In genomic region chr6:67146708-67147107, GRCm38 (mm10) we compare ENCODE assay signal across 11 mouse cellular contexts.
DNase-seq lines count a peak whose midpoint lies in the region; ATAC-seq and TF ChIP-seq lines count a peak whose summit lies in the region.
"Had no signal": no experiment of that assay in that cellular context is flagged by ENCODE, and none has a peak within 500 bp of the region (broad histone marks: within the 10 kb centered on the region; RNA-seq: fewer than 3 reads in every experiment).

No protein-coding gene starts in this region.

- H3K4me1 ChIP-seq in lung, embryonic 14.5 days (ENCODE audit: insufficient read depth): no peaks in the 10 kb centered on the region

- WGBS in lung, embryonic 14.5 days: 26% methylated on average over 4 of the region's 4 CpGs

- no peaks in the 10 kb centered on the region for H3K9me3 ChIP-seq in lung, embryonic 14.5 days (ENCODE audit: low read depth, low read length)
- H3K9me3 ChIP-seq: hindbrain, embryonic 12.5 days had no signal

- H3K27ac ChIP-seq in lung, embryonic 14.5 days (ENCODE audit: low read depth): no peak overlapping the region
- H3K27ac ChIP-seq: hindbrain, embryonic 12.5 days had no signal

- H3K27me3 ChIP-seq in lung, embryonic 14.5 days (ENCODE audit: insufficient read depth, low read length): no peaks in the 10 kb centered on the region
- no peaks in the 10 kb centered on the region for H3K27me3 ChIP-seq in splenic B cell, adult 2 months (ENCODE audit: control insufficient read depth, insufficient read depth, low read length, poor library complexity, severe bottlenecking)
- H3K27me3 ChIP-seq: hindbrain, embryonic 12.5 days had no signal

- H3K4me2 ChIP-seq in lung, embryonic 14.5 days: no peak overlapping the region
- H3K4me2 ChIP-seq: hindbrain, embryonic 12.5 days had no signal

- H3K4me3 ChIP-seq in lung, embryonic 14.5 days (ENCODE audit: low read depth, low read length): no peak overlapping the region
- H3K4me3 ChIP-seq: hindbrain, embryonic 12.5 days had no signal

- peak; percentile 53; the same call in 1 of the 2 replicates for ATAC-seq in lung, embryonic 14.5 days (ENCODE audit: insufficient read depth)
- 0 out of 2 replicates have a peak, but pooled peaks have one; percentile 4 for ATAC-seq in common myeloid progenitor, adult 5-6 weeks (replicated peaks; ENCODE audit: low read depth, poor library complexity, severe bottlenecking)

- TF ChIP-seq CTCF in lung, embryonic 14.5 days (IDR thresholded peaks at IDR 0.05; ENCODE audit: low read depth): no peak

- H3K36me3 ChIP-seq in lung, embryonic 14.5 days (ENCODE audit: insufficient read depth): no peaks in the 10 kb centered on the region
- no peaks in the 10 kb centered on the region for H3K36me3 ChIP-seq in splenic B cell, adult 2 months (ENCODE audit: control insufficient read depth, insufficient read depth, low read length, poor library complexity, severe bottlenecking)
- H3K36me3 ChIP-seq: hindbrain, embryonic 12.5 days had no signal

- intact Hi-C loops in left cerebral cortex, postnatal 36 days (cut with DNase I): no loop called here

- DNase-seq in lung, embryonic 14.5 days: no peak
- DNase-seq in lung, postnatal 14 days: no peak
- DNase-seq in kidney, postnatal 10 days: peak; percentile 25
- peak; percentile 10 for DNase-seq in splenic B cell, adult 2 months (ENCODE audit: low read depth, low spot score)
- DNase-seq in heart, adult 18-20 months: no peak
- DNase-seq in frontal cortex, postnatal 36 days (ENCODE audit: low spot score in 2 of 2): no peak
- no peak for DNase-seq in left cerebral cortex, postnatal 36 days (ENCODE audit: low spot score in 2 of 2)
- DNase-seq: right cerebral cortex, postnatal 25 days; thymus, postnatal 36 days had no signal

- no peak overlapping the region for H3K9ac ChIP-seq in lung, embryonic 14.5 days
- H3K9ac ChIP-seq: hindbrain, embryonic 12.5 days had no signal

Comparison
In these comparisons a context has a peak if more than half of its experiments do, and no peak if none do; other contexts are left out.
1. DNase-seq: peak in kidney, postnatal 10 days (single experiment) and splenic B cell, adult 2 months (single experiment); none in lung, embryonic 14.5 days (single experiment), lung, postnatal 14 days (single experiment), heart, adult 18-20 months (0 of 2), frontal cortex, postnatal 36 days (0 of 2) and left cerebral cortex, postnatal 36 days (0 of 2).